Mouse (Mus musculus): ENCODE data around the gene Pgf. TPM values are rescaled to one million over a fixed set of nuclear protein-coding genes. Genes with fewer than 3 reads are reported as not detected.

Gene Pgf
- total and polyA plus RNA-seq, 3 experiments: 0.46 TPM; not detected in 2

GRCm38 (mm10) chr12:85196191-85196590 is 18.6 kb upstream of the Pgf start:
- H3K4me1 ChIP-seq (ENCODE audit: control insufficient read depth in 1 of 2, insufficient read depth in 2 of 2, low read length in 2 of 2): peaks cover 0 to 5% of the 10 kb centered on the region in 2 experiments; a peak in 2 of 4 replicates
- H3K36me3 ChIP-seq (ENCODE audit: control insufficient read depth in 1 of 2, insufficient read depth in 2 of 2, low read length in 2 of 2): no peaks in the 10 kb centered on the region
- H3K9me3 ChIP-seq (replicated peaks; ENCODE audit: insufficient read depth, low read length): no peaks in the 10 kb centered on the region
- DNase-seq (ENCODE audit: low read depth, low spot score): no peak
- H3K4me3 ChIP-seq (ENCODE audit: control insufficient read depth in 1 of 2, insufficient read depth in 1 of 2, low read depth in 2 of 2, low read length in 2 of 2): no peak overlapping the region
- TF ChIP-seq UBTF (IDR thresholded peaks at IDR 0.05; ENCODE audit: borderline replicate concordance, insufficient read depth, low read depth, low read length): no peak
- TF ChIP-seq E2F4 (IDR thresholded peaks at IDR 0.05; ENCODE audit: borderline replicate concordance, low read depth, low read length): no peak
- no peak for TF ChIP-seq JUND (IDR thresholded peaks at IDR 0.05; ENCODE audit: low read depth, low read length)
- no peak for TF ChIP-seq CHD2 (IDR thresholded peaks at IDR 0.05; ENCODE audit: low read length)
- TF ChIP-seq GATA1 (IDR thresholded peaks at IDR 0.05; ENCODE audit: low read depth, low read length): no peak
- no peak for TF ChIP-seq ZKSCAN1 (IDR thresholded peaks at IDR 0.05; ENCODE audit: low read depth, low read length)
- no peak for TF ChIP-seq POLR2AphosphoS2 (IDR thresholded peaks at IDR 0.05; ENCODE audit: low read length)
- no peak for TF ChIP-seq GABPA (IDR thresholded peaks at IDR 0.05; ENCODE audit: low read depth, low read length)
- no peak for TF ChIP-seq MAZ (IDR thresholded peaks at IDR 0.05; ENCODE audit: low read depth, low read length)
- H3K27ac ChIP-seq (ENCODE audit: control insufficient read depth, low read depth, low read length): no peak overlapping the region
- H3K79me2 ChIP-seq (ENCODE audit: control insufficient read depth, insufficient read depth, low read length, poor library complexity): no peaks in the 10 kb centered on the region
- H3K9ac ChIP-seq (ENCODE audit: control insufficient read depth, low read depth, low read length, poor library complexity, severe bottlenecking): no peak overlapping the region
- H3K27me3 ChIP-seq (ENCODE audit: control insufficient read depth in 1 of 2, insufficient read depth in 2 of 2, low read length in 2 of 2): peaks cover 2 to 4% of the 10 kb centered on the region in 2 experiments; a peak in 2 of 4 replicates

DNA sequence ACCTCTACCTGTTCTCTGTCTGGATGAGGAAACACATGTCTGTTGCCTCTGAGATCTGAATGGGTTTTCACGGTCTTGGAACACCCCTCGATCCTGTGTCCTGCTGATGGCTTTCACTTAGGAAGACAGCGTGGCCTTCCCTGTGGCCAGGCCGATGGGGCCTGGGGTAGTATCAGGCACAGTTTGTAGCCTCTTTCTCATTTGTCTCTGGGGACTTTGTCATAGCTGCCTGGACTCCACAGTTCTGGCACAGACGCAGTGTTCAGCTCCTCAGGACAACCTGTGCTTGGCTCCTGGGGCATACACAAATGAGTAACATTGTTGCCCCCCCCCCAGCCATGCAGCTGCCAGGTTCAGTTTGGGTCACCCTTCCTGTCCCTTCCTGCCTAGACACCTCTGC is 17.5 kb upstream of the Pgf start:
- no peak for TF ChIP-seq MAX (IDR thresholded peaks at IDR 0.05; ENCODE audit: low read length)
- TF ChIP-seq POLR2AphosphoS2 (IDR thresholded peaks at IDR 0.05; ENCODE audit: low read length): no peak
- no peak for TF ChIP-seq USF2 (IDR thresholded peaks at IDR 0.05; ENCODE audit: borderline replicate concordance in 1 of 2, insufficient read depth in 1 of 2, low read depth in 1 of 2, low read length in 2 of 2)
- no peak for TF ChIP-seq RCOR1 (IDR thresholded peaks at IDR 0.05; ENCODE audit: low read depth, low read length)
- no peak for TF ChIP-seq SMC3 (IDR thresholded peaks at IDR 0.05; ENCODE audit: low read depth, low read length)
- Histone ChIP-seq H3K27ac (ENCODE audit: control insufficient read depth, low read depth, low read length) (no peak overlapping the region), H3K9me3 (replicated peaks; ENCODE audit: insufficient read depth, low read length) (no peaks in the 10 kb centered on the region), H3K79me2 (ENCODE audit: control insufficient read depth, insufficient read depth, low read length, poor library complexity) (no peaks in the 10 kb centered on the region), H3K9ac (ENCODE audit: control insufficient read depth, low read depth, low read length, poor library complexity, severe bottlenecking) (no peak overlapping the region), H3K27me3 (ENCODE audit: control insufficient read depth in 1 of 2, insufficient read depth in 2 of 2, low read length in 2 of 2) (peaks cover 2 to 4% of the 10 kb centered on the region in 2 experiments; a peak in 2 of 4 replicates), H3K36me3 (ENCODE audit: control insufficient read depth in 1 of 2, insufficient read depth in 2 of 2, low read length in 2 of 2) (no peaks in the 10 kb centered on the region; a peak in 1 of 4 replicates), H3K4me1 (ENCODE audit: control insufficient read depth in 1 of 2, insufficient read depth in 2 of 2, low read length in 2 of 2) (peaks cover 0 to 8% of the 10 kb centered on the region in 2 experiments; a peak in 3 of 4 replicates), H3K4me3 (ENCODE audit: control insufficient read depth in 1 of 2, insufficient read depth in 1 of 2, low read depth in 2 of 2, low read length in 2 of 2) (no peak overlapping the region)
- DNase-seq (ENCODE audit: low read depth, low spot score): no peak

- Histone ChIP-seq H3K27me3 (ENCODE audit: control insufficient read depth in 1 of 2, insufficient read depth in 2 of 2, low read length in 2 of 2) (peaks cover 2% of the 10 kb centered on the region in 2 experiments; a peak in 1 of 4 replicates), H3K4me3 (ENCODE audit: control insufficient read depth in 1 of 2, insufficient read depth in 1 of 2, low read depth in 2 of 2, low read length in 2 of 2) (no peak overlapping the region), H3K79me2 (ENCODE audit: control insufficient read depth, insufficient read depth, low read length, poor library complexity) (no peaks in the 10 kb centered on the region), H3K27ac (ENCODE audit: control insufficient read depth, low read depth, low read length) (no peak overlapping the region), H3K9ac (ENCODE audit: control insufficient read depth, low read depth, low read length, poor library complexity, severe bottlenecking) (no peak overlapping the region), H3K36me3 (ENCODE audit: control insufficient read depth in 1 of 2, insufficient read depth in 2 of 2, low read length in 2 of 2) (no peaks in the 10 kb centered on the region; a peak in 1 of 4 replicates), H3K9me3 (replicated peaks; ENCODE audit: insufficient read depth, low read length) (no peaks in the 10 kb centered on the region), H3K4me1 (ENCODE audit: control insufficient read depth in 1 of 2, insufficient read depth in 2 of 2, low read length in 2 of 2) (peaks cover 0 to 8% of the 10 kb centered on the region in 2 experiments; a peak in 3 of 4 replicates)
- TF ChIP-seq UBTF (IDR thresholded peaks at IDR 0.05; ENCODE audit: borderline replicate concordance, insufficient read depth, low read depth, low read length) (no peak), BHLHE40 (IDR thresholded peaks at IDR 0.05; ENCODE audit: borderline replicate concordance, low read depth, low read length) (no peak), ZC3H11A (IDR thresholded peaks at IDR 0.05; ENCODE audit: low read depth, low read length) (no peak), ETS1 (IDR thresholded peaks at IDR 0.05; ENCODE audit: low read depth, low read length) (no peak), NRF1 (IDR thresholded peaks at IDR 0.05; ENCODE audit: insufficient read depth, low read depth, low read length, poor library complexity, severe bottlenecking) (no peak), TAL1 (IDR thresholded peaks at IDR 0.05; ENCODE audit: low read length) (no peak), CTCF (IDR thresholded peaks at IDR 0.05 in 2 of 3, conservative IDR thresholded peaks at IDR 0.05 in 1 of 3; ENCODE audit: control insufficient read depth in 1 of 3, insufficient read depth in 1 of 3, low read depth in 2 of 3, low read length in 3 of 3, poor library complexity in 1 of 3, severe bottlenecking in 1 of 3) (no peak), POLR2AphosphoS2 (IDR thresholded peaks at IDR 0.05; ENCODE audit: low read length) (no peak), SIN3A (IDR thresholded peaks at IDR 0.05; ENCODE audit: low read length) (no peak), GABPA (IDR thresholded peaks at IDR 0.05; ENCODE audit: low read depth, low read length) (no peak), USF1 (IDR thresholded peaks at IDR 0.05; ENCODE audit: low read depth, low read length) (no peak), JUND (IDR thresholded peaks at IDR 0.05; ENCODE audit: low read depth, low read length) (no peak), ZMIZ1 (IDR thresholded peaks at IDR 0.05; ENCODE audit: low read depth, low read length) (no peak)
- DNase-seq (ENCODE audit: low read depth, low spot score): no peak
Measured at GRCm38 (mm10) chr12:85194623-85195018, 17.0 kb upstream of the Pgf start.
